In genomic region chrX:161162314-161163068, GRCm38 (mm10) we compare ENCODE assay signal across 8 mouse cellular contexts. TPM values are rescaled to one million over a fixed set of nuclear protein-coding genes. Genes with fewer than 3 reads are reported as not detected.
DNase-seq lines count a peak whose midpoint lies in the region; ATAC-seq and TF ChIP-seq lines count a peak whose summit lies in the region.

No protein-coding gene starts in this region.

- peak; percentile 26 for DNase-seq in adipocyte (ENCODE audit: low spot score)
- DNase-seq in gastrocnemius, adult 18-20 months (ENCODE audit: low spot score), result peak; percentile 5
- DNase-seq in left cerebral cortex, adult 2 months (ENCODE audit: extremely low spot score in 1 of 2, low spot score in 2 of 2), result peak; percentile 28 to 38
- peak; percentile 51 to 63 for DNase-seq in lung, postnatal 4 days
- peak; percentile 60 to 72 for DNase-seq in right cerebral cortex, postnatal 10 days (ENCODE audit: low spot score in 2 of 2)
- DNase-seq in urinary bladder, postnatal 25 days (ENCODE audit: low spot score), result peak; percentile 36

- intact Hi-C loops in left cerebral cortex, adult 2 months (cut with DNase I), result no loop called here

- ATAC-seq in common myeloid progenitor, adult 5-6 weeks (replicated peaks; ENCODE audit: low read depth, poor library complexity, severe bottlenecking), result peak; percentile 100
- ATAC-seq in hindbrain, embryonic 16.5 days, result peak; percentile 99

- peak overlapping the region; percentile 66 for H3K9ac ChIP-seq in hindbrain, embryonic 16.5 days (ENCODE audit: low read depth, low read length)

- H3K4me3 ChIP-seq in hindbrain, embryonic 16.5 days (ENCODE audit: low read length), result peak overlapping the region; percentile 58
- H3K4me3 ChIP-seq in left cerebral cortex, adult 2 months, result peak overlapping the region; percentile 57

- no peaks in the 10 kb centered on the region for H3K27me3 ChIP-seq in hindbrain, embryonic 16.5 days (replicated peaks; ENCODE audit: control insufficient read depth, insufficient read depth, low read length)

- no peaks in the 10 kb centered on the region for H3K36me3 ChIP-seq in hindbrain, embryonic 16.5 days (ENCODE audit: control insufficient read depth, insufficient read depth, low read length)

- H3K9me3 ChIP-seq in hindbrain, embryonic 16.5 days (ENCODE audit: control insufficient read depth, low read length), result no peaks in the 10 kb centered on the region

- H3K4me2 ChIP-seq in hindbrain, embryonic 16.5 days (ENCODE audit: low read length), result peak overlapping the region; percentile 68

- no peak for TF ChIP-seq CTCF in left cerebral cortex, adult 2 months (IDR thresholded peaks at IDR 0.05)

- 21% methylated on average over 15 of the region's 22 CpGs for WGBS in hindbrain, embryonic 16.5 days

- H3K27ac ChIP-seq in hindbrain, embryonic 16.5 days (ENCODE audit: low read depth, low read length), result peak overlapping the region; percentile 34; the same call in 1 of the 2 replicates
- H3K27ac ChIP-seq in left cerebral cortex, adult 2 months, result no peak overlapping the region

- no peaks in the 10 kb centered on the region for H3K4me1 ChIP-seq in hindbrain, embryonic 16.5 days (ENCODE audit: control insufficient read depth, insufficient read depth, low read depth, low read length)

RNA-seq across cellular contexts. Expression of gene Scml2, which starts 45.5 kb away (rescaled TPM):
- total RNA-seq in common myeloid progenitor, adult 5-6 weeks (2017), result 4.5 and 6.0 TPM in 2 replicates
- total RNA-seq in gastrocnemius, adult 18-20 months (2021), result under 1 TPM; 0.09 to 0.16 TPM
- 2.6 and 3.5 TPM in 2 replicates for polyA plus RNA-seq in hindbrain, embryonic 16.5 days (2015; fragmentation: Nextera tagmentation; extraction: Ambion mirVana)
- total RNA-seq in left cerebral cortex, adult 2 months (2021), result 1 to 10 TPM in 1 of 2 experiments, under 1 TPM in 1; 0.79 to 2.5 TPM

Comparison
In these comparisons a context has a peak if more than half of its experiments do, and no peak if none do; other contexts are left out.
1. DNase-seq: peak in every context shown above with its lines; median percentile 66 in right cerebral cortex, postnatal 10 days; 57 in lung, postnatal 4 days; 36 in urinary bladder, postnatal 25 days; 33 in left cerebral cortex, adult 2 months; 26 in adipocyte; 5 in gastrocnemius, adult 18-20 months.